Mouse (Mus musculus) c-Kit-positive CD71-positive TER-119-negative erythroid progenitor cells, embryonic 14.5 days (primary cell): ENCODE measurements at regions not wholly inside any gene's neighbourhood (a gene's known extent, or its start where the extent isn't known, plus 50 kb on each side); places are given as distances from the start of the nearest gene placed in this dataset.

ENCODE experiments used
- DNase-seq: peaks from one replicate; pipeline ENCODE4 v3.0.0-alpha.2; 2013; ENCODE audit warnings: low read depth

GRCm38 (mm10) chr4:142302041-142302723 is 63.0 kb upstream of the Kazn start:
- DNase-seq = no peak

- DNase-seq = no peak
Observed at GRCm38 (mm10) chr4:142298770-142299337, 59.7 kb upstream of the Kazn start.

GRCm38 (mm10) chr4:142292760-142293159 is 53.6 kb upstream of the Kazn start:
- no peak for DNase-seq

GRCm38 (mm10) chr4:142292334-142292733 is 53.1 kb upstream of the Kazn start:
- DNase-seq = no peak

GRCm38 (mm10) chr4:142291366-142291765 is 52.2 kb upstream of the Kazn start:
- no peak for DNase-seq
